Mouse (Mus musculus) left cerebral cortex, adult 18-20 months (tissue): ENCODE results near the gene Opa3. TPM values are rescaled to one million over a fixed set of nuclear protein-coding genes. Genes with fewer than 3 reads are reported as not detected.

ENCODE experiments used
- DNase-seq, 2 experiments: peaks; one replicate each; pipeline ENCODE4 v3.0.0; 2021 to 2022; ENCODE audit warnings: low spot score in 2 of 2, mixed read lengths in 1 of 2
- microRNA-seq, 2 experiments: library from miRNA; unstranded; fragments of <30 nt; microRNA quantifications; one replicate each; pipeline ENCODE4 v1.2.0; 2021
- total RNA-seq, 2 experiments: library from RNA; stranded (reverse); gene quantifications; 2 replicates each; pipeline ENCODE4 v1.2.3; 2021

Gene Opa3
- total RNA-seq, 2 experiments from 2014 or later, result 47.3 to 47.6 TPM

GRCm38 (mm10) chr7:19305413-19305735, 77.2 kb downstream of the Opa3 start:
- DNase-seq, result no peak

Small RNA genes lying within 50 kb of the gene (microRNA-seq; reads per million reads assigned to microRNA genes)
- 12,297 to 12,514 reads per million in 2 experiments for gene Mir330

Other genes starting within 250 kb of the Opa3 start
- gene Nanos2, start 240.9 kb upstream of the Opa3 start, total RNA-seq, result under 1 TPM; 0.40 to 0.49 TPM
- gene Mypop, start 237.1 kb upstream of the Opa3 start, total RNA-seq, result 10 to 100 TPM; 53.8 to 59.5 TPM
- gene Irf2bp1, start 224.3 kb upstream of the Opa3 start, total RNA-seq, result 10 to 100 TPM; 55.7 to 57.8 TPM
- not detected for gene Foxa3, start 204.8 kb upstream of the Opa3 start, total RNA-seq
- 100 to 1,000 TPM; 116 to 123 TPM for gene Sympk, start 204.0 kb upstream of the Opa3 start, total RNA-seq
- under 1 TPM in 1 of 2 experiments, not detected in 1; 0.35 TPM for gene Rsph6a, start 173.6 kb upstream of the Opa3 start, total RNA-seq
- 100 to 1,000 TPM; 143 TPM for gene Dmwd, start 152.1 kb upstream of the Opa3 start, total RNA-seq
- 10 to 100 TPM; 26.6 to 32.0 TPM for gene Dmpk, start 144.5 kb upstream of the Opa3 start, total RNA-seq
- gene Six5, start 133.7 kb upstream of the Opa3 start, total RNA-seq, result 1 to 10 TPM; 2.3 to 3.0 TPM
- under 1 TPM; 0.16 to 0.40 TPM for gene Gm4969, start 110.0 kb upstream of the Opa3 start, total RNA-seq
- gene Fbxo46, start 108.5 kb upstream of the Opa3 start, total RNA-seq, result 10 to 100 TPM; 13.6 to 15.6 TPM
- 10 to 100 TPM; 15.0 to 17.0 TPM for gene Qpctl, start 79.0 kb upstream of the Opa3 start, total RNA-seq
- 10 to 100 TPM; 73.9 to 78.5 TPM for gene Snrpd2, start 78.6 kb upstream of the Opa3 start, total RNA-seq
- gene Gipr, start 62.2 kb upstream of the Opa3 start, total RNA-seq, result 1 to 10 TPM; 1.4 to 1.8 TPM
- gene Eml2, start 51.9 kb upstream of the Opa3 start, total RNA-seq, result 100 to 1,000 TPM; 141 to 147 TPM
- 1 to 10 TPM; 2.5 to 3.6 TPM for gene Gpr4, start 15.8 kb upstream of the Opa3 start, total RNA-seq
- gene Vasp, start 43.5 kb downstream of the Opa3 start, total RNA-seq, result 10 to 100 TPM; 13.6 to 15.1 TPM
- not detected for gene Ppm1n, start 51.7 kb downstream of the Opa3 start, total RNA-seq
- gene Rtn2, start 54.3 kb downstream of the Opa3 start, total RNA-seq, result 100 to 1,000 TPM; 128 to 129 TPM
- 10 to 100 TPM; 20.9 to 54.7 TPM for gene Fosb, start 81.7 kb downstream of the Opa3 start, total RNA-seq
- gene Ercc1, start 116.4 kb downstream of the Opa3 start, total RNA-seq, result 10 to 100 TPM; 39.1 to 45.2 TPM
- 10 to 100 TPM; 17.1 to 18.1 TPM for gene Cd3eap, start 131.1 kb downstream of the Opa3 start, total RNA-seq
- gene Ppp1r13l, start 131.4 kb downstream of the Opa3 start, total RNA-seq, result 1 to 10 TPM; 8.2 to 9.6 TPM
- gene Ercc2, start 153.7 kb downstream of the Opa3 start, total RNA-seq, result 10 to 100 TPM; 32.2 to 36.4 TPM
- gene Klc3, start 175.8 kb downstream of the Opa3 start, total RNA-seq, result 1 to 10 TPM; 3.5 to 4.3 TPM
- under 1 TPM in 1 of 2 experiments, not detected in 1; 0.19 TPM for gene Ckm, start 176.4 kb downstream of the Opa3 start, total RNA-seq
- 10 to 100 TPM; 69.7 to 74.5 TPM for gene Mark4, start 230.5 kb downstream of the Opa3 start, total RNA-seq
- gene Exoc3l2, start 235.0 kb downstream of the Opa3 start, total RNA-seq, result under 1 TPM; 0.40 to 0.74 TPM